Mouse (Mus musculus) kidney, adult 2 months (tissue): ENCODE measurements around the gene Dupd1. TPM values are rescaled to one million over a fixed set of nuclear protein-coding genes. Genes with fewer than 3 reads are reported as not detected.
A peak's percentile ranks its signal among the peaks of the same experiment; 100 is the strongest.
"Not testable (repeated sequence)": the region's sequence is repeated elsewhere in the genome, so short reads cannot be mapped to it uniquely, and the experiment has no call there.

Experiments used
- DNase-seq: peaks from one replicate; pipeline ENCODE4 v3.0.0; 2021
- H3K27ac ChIP-seq: fragments of 200-500 bp; 2 replicates; pipeline ENCODE4 v1.5.1; 2012; ENCODE audit warnings: low read depth, low read length, control low read depth, inconsistent platforms; ENCODE audit not compliant: insufficient read depth
- H3K27me3 ChIP-seq: fragments of 200-500 bp; replicated peaks from 2 replicates; pipeline ENCODE4 v1.6.1; 2012; ENCODE audit warnings: mild to moderate bottlenecking, moderate library complexity, low read length, inconsistent platforms; ENCODE audit not compliant: control insufficient read depth, insufficient read depth
- H3K36me3 ChIP-seq: fragments of 200-500 bp; 2 replicates; pipeline ENCODE4 v1.6.1; 2012; ENCODE audit warnings: mild to moderate bottlenecking, moderate library complexity, low read length, inconsistent platforms; ENCODE audit not compliant: control insufficient read depth, insufficient read depth
- H3K4me1 ChIP-seq: fragments of 200-500 bp; 2 replicates; pipeline ENCODE4 v1.6.1; 2011; ENCODE audit warnings: low read length; ENCODE audit not compliant: control insufficient read depth, insufficient read depth
- H3K4me3 ChIP-seq: fragments of 200-500 bp; 2 replicates; pipeline ENCODE4 v1.5.1; 2011; ENCODE audit warnings: mild to moderate bottlenecking, low read depth, low read length, control low read depth; ENCODE audit not compliant: insufficient read depth
- CTCF ChIP-seq: fragments of 200-500 bp; conservative IDR thresholded peaks from 2 replicates; pipeline ENCODE4 v1.5.1; 2011; ENCODE audit warnings: low read depth, mild to moderate bottlenecking, control low read depth, low read length, moderate library complexity, mixed read lengths; ENCODE audit not compliant: insufficient read depth, insufficient read length
- POLR2A ChIP-seq: fragments of 200-500 bp; IDR thresholded peaks from one replicate; pipeline ENCODE4 v1.6.1; 2011; ENCODE audit warnings: low read depth, low read length, control low read depth
- WGBS: fragments of 180-500 bp; shearing (Covaris S2); methylation state at CpG from one replicate; pipeline ENCODE4 v1.1.7; 2018; 5-methylcytosine and 5-hydroxymethylcytosine counted together
- polyA plus RNA-seq: library from polyadenylated mRNA; depleted of rRNA; stranded (reverse); fragments of >200 nt; gene quantifications from 2 replicates; pipeline ENCODE4 v1.2.3, GENCODE M21; 2012

The Dupd1 gene
- polyA plus RNA-seq, 1 experiment: 0.52 TPM

DNA sequence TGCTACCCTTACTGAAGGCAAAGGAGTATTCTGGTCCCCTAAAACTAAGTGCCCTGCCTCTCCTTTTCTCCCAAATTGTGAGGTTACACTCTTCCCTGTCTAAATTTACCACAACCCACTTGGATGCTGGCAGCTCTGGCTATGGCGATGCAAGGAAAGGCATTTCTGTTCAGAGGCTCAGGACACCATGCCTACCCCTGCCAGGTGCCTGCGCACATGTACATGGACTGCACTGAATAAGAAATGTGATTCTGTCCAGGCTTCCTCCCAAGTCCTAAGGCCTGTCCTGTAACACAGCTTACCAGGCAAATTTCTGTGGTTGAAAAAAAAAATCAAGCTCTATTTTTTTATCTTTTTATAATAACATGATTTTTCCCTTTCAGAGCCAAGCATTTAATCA is 38.2 kb downstream of the Dupd1 start:
- no peaks in the 10 kb centered on the region for H3K27me3 ChIP-seq
- no peak overlapping the region for H3K4me3 ChIP-seq
- TF ChIP-seq CTCF (no peak), POLR2A (no peak)
- DNase-seq: no peak
- H3K27ac ChIP-seq: no peak overlapping the region
- H3K36me3 ChIP-seq: no peaks in the 10 kb centered on the region
- no peaks in the 10 kb centered on the region for H3K4me1 ChIP-seq
- WGBS: 90% methylated on average over 2 of the region's 2 CpGs

DNA sequence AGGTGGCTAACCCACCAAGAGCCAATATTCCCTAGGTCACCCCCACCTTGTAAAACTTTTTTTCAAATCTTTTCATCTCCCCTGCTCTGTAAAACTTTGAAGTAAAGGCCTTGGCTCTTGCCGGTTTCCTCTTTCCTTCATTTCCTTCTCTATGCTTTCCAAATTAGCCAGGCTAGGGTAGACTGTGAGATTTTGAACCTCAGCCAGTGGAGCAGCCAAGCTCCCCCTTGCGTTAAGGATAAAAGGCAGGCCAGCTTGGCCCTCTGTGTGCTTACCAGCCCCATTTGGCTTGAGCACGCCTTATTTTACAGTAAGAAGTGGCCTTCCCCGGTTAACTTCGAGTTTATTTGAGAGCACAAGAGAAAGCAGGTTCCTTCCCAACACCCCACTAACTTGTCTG is 39.9 kb downstream of the Dupd1 start:
- no peak for DNase-seq
- H3K36me3 ChIP-seq: no peaks in the 10 kb centered on the region
- no peak overlapping the region for H3K27ac ChIP-seq
- no peak for TF ChIP-seq POLR2A
- H3K4me3 ChIP-seq: no peak overlapping the region
- WGBS: 52% methylated on average over 5 of the region's 5 CpGs
- no peaks in the 10 kb centered on the region for H3K4me1 ChIP-seq
- no peaks in the 10 kb centered on the region for H3K27me3 ChIP-seq

- no peak for DNase-seq
- Histone ChIP-seq H3K4me1 (no peaks in the 10 kb centered on the region), H3K27me3 (no peaks in the 10 kb centered on the region), H3K4me3 (no peak overlapping the region), H3K27ac (no peak overlapping the region), H3K36me3 (no peaks in the 10 kb centered on the region)
- TF ChIP-seq CTCF: no peak
- no peak for TF ChIP-seq POLR2A
- 84% methylated on average over 4 of the region's 4 CpGs for WGBS
Observed at GRCm38 (mm10) chr14:21673100-21673499, 41.3 kb downstream of the Dupd1 start.

DNA sequence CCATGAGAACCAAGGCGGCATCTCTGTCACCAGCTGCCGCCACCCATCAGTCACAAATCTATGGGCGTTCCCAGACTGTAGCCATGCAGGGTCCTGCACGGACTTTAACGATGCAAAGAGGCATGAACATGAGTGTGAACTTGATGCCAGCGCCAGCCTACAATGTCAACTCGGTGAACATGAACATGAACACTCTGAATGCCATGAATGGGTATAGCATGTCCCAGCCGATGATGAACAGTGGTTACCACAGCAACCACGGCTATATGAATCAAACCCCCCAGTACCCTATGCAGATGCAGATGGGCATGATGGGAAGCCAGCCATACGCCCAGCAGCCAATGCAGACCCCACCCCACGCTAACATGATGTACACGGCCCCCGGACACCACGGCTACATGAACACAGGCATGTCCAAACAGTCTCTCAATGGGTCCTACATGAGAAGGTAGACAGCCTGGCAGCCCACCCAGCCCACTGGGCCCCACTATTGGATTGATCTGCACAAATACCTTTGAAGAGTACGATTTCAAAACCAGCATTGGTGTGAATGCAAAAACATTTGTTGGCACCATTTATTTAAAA is 43.9 kb downstream of the Dupd1 start:
- H3K4me3 ChIP-seq, H3K27me3 ChIP-seq, DNase-seq, H3K27ac ChIP-seq, H3K4me1 ChIP-seq, H3K36me3 ChIP-seq: not testable (repeated sequence)
- WGBS: 94% methylated on average over 15 of the region's 15 CpGs

DNA sequence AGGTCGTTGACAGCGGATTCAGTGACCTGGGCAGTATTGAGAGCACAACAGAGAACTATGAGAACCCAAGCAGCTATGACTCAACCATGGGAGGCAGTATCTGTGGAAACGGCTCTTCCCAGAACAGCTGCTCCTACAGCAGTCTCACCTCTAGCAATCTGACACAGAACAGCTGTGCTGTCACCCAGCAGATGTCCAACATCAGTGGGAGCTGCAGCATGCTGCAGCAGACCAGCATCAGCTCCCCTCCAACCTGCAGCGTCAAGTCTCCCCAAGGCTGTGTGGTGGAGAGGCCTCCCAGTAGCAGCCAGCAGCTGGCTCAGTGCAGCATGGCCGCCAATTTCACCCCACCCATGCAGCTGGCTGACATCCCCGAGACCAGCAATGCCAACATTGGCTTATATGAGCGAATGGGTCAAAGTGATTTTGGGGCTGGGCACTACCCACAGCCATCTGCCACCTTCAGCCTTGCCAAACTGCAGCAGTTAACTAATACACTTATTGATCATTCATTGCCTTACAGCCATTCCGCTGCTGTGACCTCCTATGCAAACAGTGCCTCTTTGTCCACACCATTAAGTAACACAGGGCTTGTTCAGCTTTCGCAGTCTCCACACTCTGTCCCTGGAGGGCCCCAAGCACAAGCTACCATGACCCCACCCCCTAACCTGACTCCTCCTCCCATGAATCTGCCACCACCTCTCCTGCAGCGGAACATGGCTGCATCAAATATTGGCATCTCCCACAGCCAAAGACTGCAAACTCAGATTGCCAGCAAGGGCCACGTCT is 44.5 kb downstream of the Dupd1 start:
- Histone ChIP-seq H3K27ac (no peak overlapping the region), H3K4me3 (no peak overlapping the region), H3K36me3 (peaks cover 2% of the 10 kb centered on the region; the same call in 1 of the 2 replicates), H3K4me1 (no peaks in the 10 kb centered on the region), H3K27me3 (no peaks in the 10 kb centered on the region)
- WGBS: 77% methylated on average over 11 of the region's 11 CpGs
- DNase-seq: no peak
- TF ChIP-seq POLR2A: no peak
- TF ChIP-seq CTCF: no peak

DNA sequence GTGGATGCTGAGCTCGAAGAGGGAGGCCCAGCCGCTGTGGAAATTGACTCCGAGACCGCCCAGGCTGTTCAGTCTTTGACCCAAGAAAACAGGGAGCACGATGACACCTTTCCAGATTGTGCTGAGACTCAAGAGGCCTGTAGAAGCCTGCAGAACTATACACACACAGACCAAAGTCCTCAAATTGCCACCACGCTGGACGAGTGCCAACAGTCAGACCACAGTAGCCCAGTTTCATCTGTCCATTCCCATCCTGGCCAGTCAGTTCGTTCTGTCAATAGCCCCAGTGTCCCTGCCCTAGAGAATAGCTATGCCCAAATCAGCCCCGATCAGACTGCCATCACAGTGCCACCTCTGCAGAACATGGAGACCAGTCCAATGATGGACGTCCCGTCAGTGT is 45.2 kb downstream of the Dupd1 start:
- Histone ChIP-seq H3K36me3 (peaks cover 2% of the 10 kb centered on the region; the same call in 1 of the 2 replicates), H3K27me3 (no peaks in the 10 kb centered on the region), H3K27ac (no peak overlapping the region), H3K4me1 (no peaks in the 10 kb centered on the region), H3K4me3 (no peak overlapping the region)
- no peak for TF ChIP-seq POLR2A
- TF ChIP-seq CTCF: no peak
- DNase-seq: no peak
- WGBS: 78% methylated on average over 11 of the region's 11 CpGs

DNA sequence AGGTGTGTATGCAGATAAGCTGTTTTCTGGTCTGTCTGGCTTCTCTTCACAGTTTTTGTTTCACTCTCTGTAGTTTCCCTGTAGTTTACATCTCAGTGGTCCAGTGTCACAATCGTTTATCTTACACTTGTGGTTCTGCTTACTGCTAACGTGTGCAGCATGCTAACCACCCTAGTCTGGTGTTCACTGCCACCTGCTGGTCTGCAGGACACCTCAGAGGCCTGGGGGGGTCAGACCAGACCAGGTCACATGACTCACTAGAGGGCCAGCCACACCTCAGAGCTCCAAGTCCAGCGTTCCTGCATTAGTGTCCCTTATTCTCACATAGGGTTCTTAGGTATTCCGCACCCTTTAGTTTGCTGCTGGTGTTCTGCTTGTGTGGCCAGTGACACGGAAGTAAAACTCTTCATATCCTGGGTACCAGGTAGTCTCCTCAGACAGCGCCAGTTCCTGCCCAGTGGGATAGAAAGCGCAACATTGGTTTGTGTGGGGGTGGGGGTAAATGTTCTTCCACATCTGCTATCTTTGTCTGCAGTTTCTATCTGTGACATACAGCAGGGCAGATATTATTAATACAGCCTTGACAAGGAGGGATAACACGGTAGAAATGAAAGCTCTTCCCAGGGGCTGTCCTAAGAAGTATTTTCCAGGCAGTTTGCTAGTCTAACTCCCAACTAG is 51.8 kb downstream of the Dupd1 start:
- no peak for TF ChIP-seq POLR2A
- peak; percentile 57; the same call in 1 of the 2 replicates for TF ChIP-seq CTCF
- peak; percentile 52 for DNase-seq
- H3K4me1 ChIP-seq: no peaks in the 10 kb centered on the region
- H3K27me3 ChIP-seq: no peaks in the 10 kb centered on the region
- peaks cover 4% of the 10 kb centered on the region; the same call in 1 of the 2 replicates for H3K36me3 ChIP-seq
- WGBS: 70% methylated on average over 8 of the region's 8 CpGs
- H3K4me3 ChIP-seq: no peak overlapping the region
- H3K27ac ChIP-seq: no peak overlapping the region
